Comparison of ENCODE assay signal across 10 mouse cellular contexts in genomic region chr7:6344124-6344523, GRCm38 (mm10). TPM values are rescaled to one million over a fixed set of nuclear protein-coding genes. Genes with fewer than 3 reads are reported as not detected.
A peak's percentile ranks its signal among the peaks of the same experiment; 100 is the strongest.
DNase-seq lines count a peak whose midpoint lies in the region; ATAC-seq lines count a peak whose summit lies in the region.
"Had no signal": no experiment of that assay in that cellular context is flagged by ENCODE, and none has a peak within 500 bp of the region (broad histone marks: within the 10 kb centered on the region; RNA-seq: fewer than 3 reads in every experiment).

No protein-coding gene starts in this region.

- WGBS in heart, embryonic 13.5 days = 32% methylated on average over 10 of the region's 10 CpGs
- WGBS in hindbrain, embryonic 13.5 days = 35% methylated on average over 10 of the region's 10 CpGs
- WGBS in midbrain, embryonic 11.5 days = 29% methylated on average over 10 of the region's 10 CpGs

- H3K4me1 ChIP-seq in heart, embryonic 13.5 days = 0 out of 2 replicates have a peak, but pooled peaks cover 5% of the 10 kb centered on the region
- H3K4me1 ChIP-seq in brown adipose tissue, adult 24 weeks (ENCODE audit: control insufficient read depth, insufficient read depth, insufficient read length, low read length) = no peaks in the 10 kb centered on the region
- H3K4me1 ChIP-seq in hindbrain, embryonic 13.5 days (replicated peaks) = no peaks in the 10 kb centered on the region; the same call in 1 of the 2 replicates
- no peaks in the 10 kb centered on the region for H3K4me1 ChIP-seq in midbrain, embryonic 11.5 days (ENCODE audit: control insufficient read depth, insufficient read depth, low read length)

- H3K4me2 ChIP-seq in heart, embryonic 13.5 days = peak overlapping the region; percentile 70
- peak overlapping the region; percentile 51 for H3K4me2 ChIP-seq in hindbrain, embryonic 13.5 days
- H3K4me2 ChIP-seq in midbrain, embryonic 11.5 days = peak overlapping the region; percentile 43

- no peak for ATAC-seq in heart, embryonic 13.5 days (ENCODE audit: extremely low read depth, insufficient number of reproducible peaks, low FRiP score, low TSS enrichment)
- ATAC-seq in hindbrain, embryonic 13.5 days (ENCODE audit: low FRiP score) = peak; percentile 37
- peak; percentile 33 for ATAC-seq in midbrain, embryonic 11.5 days (ENCODE audit: low FRiP score)

- no peaks in the 10 kb centered on the region for H3K9me3 ChIP-seq in heart, embryonic 13.5 days
- no peaks in the 10 kb centered on the region for H3K9me3 ChIP-seq in hindbrain, embryonic 13.5 days
- H3K9me3 ChIP-seq in midbrain, embryonic 11.5 days (ENCODE audit: control insufficient read depth, low read length) = no peaks in the 10 kb centered on the region

- H3K4me3 ChIP-seq in heart, embryonic 13.5 days = peak overlapping the region; percentile 81
- peak overlapping the region; percentile 81 for H3K4me3 ChIP-seq in brown adipose tissue, adult 24 weeks (ENCODE audit: insufficient read depth, low read depth, low read length)
- peak overlapping the region; percentile 68 for H3K4me3 ChIP-seq in hindbrain, embryonic 13.5 days
- peak overlapping the region; percentile 60 for H3K4me3 ChIP-seq in midbrain, embryonic 11.5 days (ENCODE audit: low read depth, low read length)

- no peaks in the 10 kb centered on the region for H3K36me3 ChIP-seq in heart, embryonic 13.5 days
- H3K36me3 ChIP-seq in hindbrain, embryonic 13.5 days = no peaks in the 10 kb centered on the region
- no peaks in the 10 kb centered on the region for H3K36me3 ChIP-seq in midbrain, embryonic 11.5 days (ENCODE audit: control insufficient read depth, insufficient read depth, low read length)

- peak overlapping the region; percentile 82 for H3K9ac ChIP-seq in heart, embryonic 13.5 days
- H3K9ac ChIP-seq in hindbrain, embryonic 13.5 days = peak overlapping the region; percentile 77
- peak overlapping the region; percentile 76 for H3K9ac ChIP-seq in midbrain, embryonic 11.5 days (ENCODE audit: low read length)

- no peaks in the 10 kb centered on the region for H3K27me3 ChIP-seq in heart, embryonic 13.5 days (replicated peaks)
- H3K27me3 ChIP-seq in hindbrain, embryonic 13.5 days = no peaks in the 10 kb centered on the region
- no peaks in the 10 kb centered on the region for H3K27me3 ChIP-seq in midbrain, embryonic 11.5 days (ENCODE audit: control insufficient read depth, insufficient read depth, low read length)

- no peak overlapping the region for H3K27ac ChIP-seq in heart, embryonic 13.5 days (replicated peaks)
- H3K27ac ChIP-seq in brown adipose tissue, adult 24 weeks (replicated peaks; ENCODE audit: low read depth, low read length) = no peak overlapping the region
- H3K27ac ChIP-seq in hindbrain, embryonic 13.5 days = peak overlapping the region; percentile 90; the same call in 1 of the 2 replicates
- no peak overlapping the region for H3K27ac ChIP-seq in midbrain, embryonic 11.5 days (ENCODE audit: low read depth, low read length)

- DNase-seq in heart, postnatal 4 days = no peak
- no peak for DNase-seq in midbrain, embryonic 11.5 days (ENCODE audit: low spot score, missing footprints)
- no peak for DNase-seq in adrenal gland, adult 8-10 months
- no peak for DNase-seq in layer of hippocampus, postnatal 25 days (ENCODE audit: extremely low spot score in 1 of 2, low spot score in 1 of 2)
- no peak for DNase-seq in frontal cortex, postnatal 36 days (ENCODE audit: low spot score in 2 of 2)

RNA-seq across cellular contexts. Expression of gene Gm3854, which starts 0.6 kb away (rescaled TPM):
- polyA plus RNA-seq in heart, embryonic 13.5 days (2015; fragmentation: Nextera tagmentation; extraction: Ambion mirVana) = 1.0 and 1.2 TPM in 2 replicates
- under 1 TPM; 0.24 to 0.38 TPM for total RNA-seq in heart, postnatal 4 days (2021)
- polyA plus RNA-seq in brown adipose tissue, adult 24 weeks (2012; ENCODE audit: insufficient read depth, insufficient read length, missing spikeins) = 0.36 TPM in 1 of 2 replicates, not detected in the other
- polyA plus RNA-seq in hindbrain, embryonic 13.5 days (2015; fragmentation: Nextera tagmentation; extraction: Ambion mirVana) = 6.7 and 9.0 TPM in 2 replicates
- polyA plus RNA-seq in midbrain, embryonic 11.5 days (2014; fragmentation: Nextera tagmentation; extraction: Ambion mirVana) = 2.5 and 3.0 TPM in 2 replicates
- 1 to 10 TPM; 1.0 to 2.2 (median 1.4) TPM for total RNA-seq in adrenal gland, adult 8-10 months (2022)
- 1 to 10 TPM; 5.8 to 6.7 TPM for total RNA-seq in layer of hippocampus, postnatal 25 days (2021)
- total RNA-seq: CH12.LX had no signal

RNA-seq across cellular contexts. Expression of gene Zfp583, which starts 13.0 kb away (rescaled TPM):
- 2.7 and 4.6 TPM in 2 replicates for polyA plus RNA-seq in heart, embryonic 13.5 days (2015; fragmentation: Nextera tagmentation; extraction: Ambion mirVana)
- 1 to 10 TPM; 1.8 to 2.5 TPM for total RNA-seq in heart, postnatal 4 days (2021)
- polyA plus RNA-seq in brown adipose tissue, adult 24 weeks (2012; ENCODE audit: insufficient read depth, insufficient read length, missing spikeins) = 2.3 and 5.4 TPM in 2 replicates
- polyA plus RNA-seq in hindbrain, embryonic 13.5 days (2015; fragmentation: Nextera tagmentation; extraction: Ambion mirVana) = 13.0 and 15.7 TPM in 2 replicates
- 7.2 and 10.4 TPM in 2 replicates for polyA plus RNA-seq in midbrain, embryonic 11.5 days (2014; fragmentation: Nextera tagmentation; extraction: Ambion mirVana)
- 1 to 10 TPM; 4.1 to 4.7 (median 4.4) TPM for total RNA-seq in adrenal gland, adult 8-10 months (2022)
- 10 to 100 TPM; 10.2 to 12.0 TPM for total RNA-seq in layer of hippocampus, postnatal 25 days (2021)
- total RNA-seq: CH12.LX had no signal

RNA-seq across cellular contexts. Expression of gene Zfp78, which starts 19.0 kb away (rescaled TPM):
- 1.1 TPM in 2 replicates for polyA plus RNA-seq in heart, embryonic 13.5 days (2015; fragmentation: Nextera tagmentation; extraction: Ambion mirVana)
- 1 to 10 TPM; 1.5 to 2.4 TPM for total RNA-seq in heart, postnatal 4 days (2021)
- polyA plus RNA-seq in brown adipose tissue, adult 24 weeks (2012; ENCODE audit: insufficient read depth, insufficient read length, missing spikeins) = 1.9 and 2.0 TPM in 2 replicates
- 3.6 and 4.2 TPM in 2 replicates for polyA plus RNA-seq in hindbrain, embryonic 13.5 days (2015; fragmentation: Nextera tagmentation; extraction: Ambion mirVana)
- polyA plus RNA-seq in midbrain, embryonic 11.5 days (2014; fragmentation: Nextera tagmentation; extraction: Ambion mirVana) = 2.5 and 3.3 TPM in 2 replicates
- 1 to 10 TPM; 2.7 to 5.0 (median 3.8) TPM for total RNA-seq in adrenal gland, adult 8-10 months (2022)
- total RNA-seq in layer of hippocampus, postnatal 25 days (2021) = 1 to 10 TPM; 3.8 to 5.6 TPM
- total RNA-seq: CH12.LX had no signal

RNA-seq across cellular contexts. Expression of gene Zfp28, which starts 39.0 kb away (rescaled TPM):
- 7.0 and 7.4 TPM in 2 replicates for polyA plus RNA-seq in heart, embryonic 13.5 days (2015; fragmentation: Nextera tagmentation; extraction: Ambion mirVana)
- total RNA-seq in heart, postnatal 4 days (2021) = 1 to 10 TPM; 6.3 to 8.3 TPM
- polyA plus RNA-seq in brown adipose tissue, adult 24 weeks (2012; ENCODE audit: insufficient read depth, insufficient read length, missing spikeins) = 1.8 and 3.6 TPM in 2 replicates
- polyA plus RNA-seq in hindbrain, embryonic 13.5 days (2015; fragmentation: Nextera tagmentation; extraction: Ambion mirVana) = 16.2 and 17.0 TPM in 2 replicates
- polyA plus RNA-seq in midbrain, embryonic 11.5 days (2014; fragmentation: Nextera tagmentation; extraction: Ambion mirVana) = 12.6 and 13.2 TPM in 2 replicates
- total RNA-seq in adrenal gland, adult 8-10 months (2022) = 1 to 10 TPM; 4.2 to 9.0 (median 6.5) TPM
- 1 to 10 TPM; 6.7 to 7.8 TPM for total RNA-seq in layer of hippocampus, postnatal 25 days (2021)

RNA-seq across cellular contexts. Expression of gene Smim17, which starts 54.4 kb away (rescaled TPM):
- not detected in 2 replicates for polyA plus RNA-seq in heart, embryonic 13.5 days (2015; fragmentation: Nextera tagmentation; extraction: Ambion mirVana)
- not detected for total RNA-seq in heart, postnatal 4 days (2021)
- polyA plus RNA-seq in brown adipose tissue, adult 24 weeks (2012; ENCODE audit: insufficient read depth, insufficient read length, missing spikeins) = not detected in 2 replicates
- polyA plus RNA-seq in hindbrain, embryonic 13.5 days (2015; fragmentation: Nextera tagmentation; extraction: Ambion mirVana) = 3.7 and 4.2 TPM in 2 replicates
- 0.67 and 0.95 TPM in 2 replicates for polyA plus RNA-seq in midbrain, embryonic 11.5 days (2014; fragmentation: Nextera tagmentation; extraction: Ambion mirVana)
- total RNA-seq in adrenal gland, adult 8-10 months (2022) = 1 to 10 TPM in 2 of 4 experiments, under 1 TPM in 2; 0.35 to 1.4 (median 0.78) TPM
- total RNA-seq in layer of hippocampus, postnatal 25 days (2021) = 10 to 100 TPM; 18.4 to 22.0 TPM
- total RNA-seq: CH12.LX had no signal
- polyA plus RNA-seq: thymus, adult 2 months had no signal
